Mouse (Mus musculus): ENCODE data around the gene Ddc.
A peak's percentile ranks its signal among the peaks of the same experiment; 100 is the strongest.

The Ddc gene

DNA sequence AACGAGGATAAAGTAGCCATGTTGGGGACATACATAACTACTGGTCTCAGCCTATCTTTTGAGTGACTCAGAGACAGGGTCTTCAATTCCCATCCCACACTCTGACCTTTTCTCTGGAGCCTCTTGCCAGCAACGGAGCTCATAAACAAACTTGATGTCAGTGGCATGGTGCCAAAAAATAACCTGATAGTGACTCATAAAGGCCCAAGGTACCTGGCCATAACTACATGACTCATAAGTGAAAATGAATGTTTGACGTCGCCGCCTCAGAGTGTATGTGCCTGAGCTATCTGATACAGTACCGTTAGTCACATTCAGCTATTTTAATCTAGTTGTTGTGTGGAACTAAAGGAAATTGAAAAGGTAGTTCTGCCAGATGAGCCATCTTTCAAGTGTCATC, 72.3 kb downstream of the Ddc start:
- no peak for DNase-seq (ENCODE audit: low read depth, low spot score)

GRCm38 (mm10) chr11:11824970-11825635, 72.8 kb downstream of the Ddc start:
- no peak for DNase-seq (ENCODE audit: low read depth, low spot score)

GRCm38 (mm10) chr11:11823980-11824911, 73.7 kb downstream of the Ddc start:
- DNase-seq (ENCODE audit: low read depth, low spot score), result no peak

DNA sequence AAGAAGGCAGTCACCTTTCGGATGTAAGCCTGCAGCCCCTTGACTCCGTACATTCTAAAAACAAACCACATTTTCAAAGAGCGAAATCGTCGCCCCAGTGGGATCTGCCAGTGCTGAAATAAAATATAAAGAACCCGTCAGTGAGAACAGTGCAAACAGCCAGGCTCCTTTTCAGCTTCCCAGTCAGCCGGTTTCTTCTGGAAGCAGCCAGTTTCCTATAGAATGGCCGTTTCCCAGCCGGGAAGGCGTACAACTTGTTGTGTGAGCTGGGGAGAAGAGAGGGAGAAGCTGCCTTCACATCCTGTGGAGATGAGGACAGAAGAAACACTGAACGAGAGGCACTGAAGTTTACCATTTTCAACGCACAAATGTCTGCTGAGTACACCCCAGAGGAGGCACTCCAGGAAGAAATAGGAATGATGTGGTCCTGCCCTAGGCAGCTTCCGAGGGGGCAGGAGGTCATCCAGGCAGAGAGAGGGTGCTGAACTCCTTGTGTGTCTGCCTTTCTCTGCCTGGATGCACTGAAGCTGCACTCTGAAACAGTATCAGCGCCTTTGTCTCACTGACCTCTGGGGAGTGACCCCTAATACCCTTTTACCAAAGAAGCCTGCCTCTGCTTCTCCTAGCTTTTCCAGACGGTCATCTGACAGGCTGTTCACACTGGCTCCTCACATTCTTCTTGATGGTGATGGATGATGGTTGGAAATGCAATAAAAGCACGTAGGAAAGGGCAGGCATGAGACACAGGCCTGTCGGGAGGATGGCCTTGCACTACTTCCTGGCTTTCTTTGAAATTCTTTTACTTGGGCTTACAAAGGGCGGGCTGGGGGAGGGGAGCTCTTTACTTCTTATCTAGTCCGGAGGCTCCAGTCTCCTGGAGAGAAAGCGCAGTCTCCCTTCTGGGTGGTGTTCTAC, 75.5 kb downstream of the Ddc start:
- peak; percentile 64 for DNase-seq (ENCODE audit: low read depth, low spot score)

- peak; percentile 94 for DNase-seq (ENCODE audit: low read depth, low spot score)
These were observed 76.5 kb downstream of the Ddc start for GRCm38 (mm10) chr11:11821387-11821975.

- DNase-seq (ENCODE audit: low read depth, low spot score), result no peak
These were observed 77.2 kb downstream of the Ddc start for GRCm38 (mm10) chr11:11820737-11821136.

DNA sequence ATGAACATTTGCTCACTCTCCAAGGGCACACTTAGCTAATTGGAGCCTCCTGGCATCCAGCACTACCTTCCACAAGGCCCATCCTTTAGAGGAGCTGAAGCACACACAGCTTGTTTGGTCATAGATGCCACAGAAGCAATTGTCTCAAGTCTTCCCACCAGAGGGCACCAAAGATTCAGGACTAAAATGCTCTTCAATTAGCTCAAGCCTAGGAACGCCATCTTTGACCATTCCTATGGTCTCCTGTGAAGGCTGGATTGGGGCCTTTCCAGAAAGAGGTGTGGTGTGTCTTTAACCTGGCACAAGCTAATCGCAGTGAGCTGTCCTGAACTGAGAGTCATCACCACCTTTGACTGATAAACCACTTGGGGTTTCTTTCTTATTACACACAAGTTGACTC, 77.7 kb downstream of the Ddc start:
- DNase-seq (ENCODE audit: low read depth, low spot score), result peak; percentile 92

DNA sequence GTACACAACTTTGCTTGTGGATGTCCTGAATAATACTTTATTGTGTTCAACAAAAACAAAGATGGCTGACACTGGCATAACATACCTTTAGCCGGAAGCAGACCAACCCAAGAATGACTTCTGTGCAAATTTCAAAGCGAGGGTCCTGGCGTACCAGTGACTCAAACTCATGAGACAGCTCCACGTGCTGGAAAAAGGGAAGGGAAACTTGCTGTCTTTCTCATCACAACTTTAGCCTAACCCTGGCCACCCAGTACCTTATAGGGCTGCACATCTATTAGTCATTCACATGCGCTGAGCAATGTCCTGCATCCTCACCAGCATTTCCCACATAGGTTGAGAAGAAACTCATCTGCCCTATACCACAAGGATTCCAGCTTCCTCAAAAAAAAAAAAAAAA, 78.7 kb downstream of the Ddc start:
- DNase-seq (ENCODE audit: low read depth, low spot score), result no peak

DNA sequence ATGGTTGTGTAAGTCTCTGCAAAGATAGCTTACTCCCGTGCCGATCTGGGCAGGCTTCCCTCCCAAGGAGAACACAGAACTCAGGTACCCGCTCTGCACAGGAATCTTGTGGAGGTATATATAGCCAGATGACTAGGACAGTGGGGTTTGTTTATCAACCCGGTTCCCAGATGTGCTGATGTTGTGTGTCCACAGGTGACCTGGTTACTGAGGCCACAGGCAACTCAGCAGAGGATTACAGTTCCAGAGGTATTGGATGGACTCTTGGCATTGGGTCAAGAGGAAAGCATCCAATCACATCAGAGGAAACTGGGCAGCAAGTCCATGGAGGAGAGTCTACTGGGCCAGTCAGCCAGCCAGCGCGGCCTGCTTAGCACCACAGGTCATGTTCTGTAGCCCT, 79.1 kb downstream of the Ddc start:
- DNase-seq (ENCODE audit: low read depth, low spot score), result no peak

DNA sequence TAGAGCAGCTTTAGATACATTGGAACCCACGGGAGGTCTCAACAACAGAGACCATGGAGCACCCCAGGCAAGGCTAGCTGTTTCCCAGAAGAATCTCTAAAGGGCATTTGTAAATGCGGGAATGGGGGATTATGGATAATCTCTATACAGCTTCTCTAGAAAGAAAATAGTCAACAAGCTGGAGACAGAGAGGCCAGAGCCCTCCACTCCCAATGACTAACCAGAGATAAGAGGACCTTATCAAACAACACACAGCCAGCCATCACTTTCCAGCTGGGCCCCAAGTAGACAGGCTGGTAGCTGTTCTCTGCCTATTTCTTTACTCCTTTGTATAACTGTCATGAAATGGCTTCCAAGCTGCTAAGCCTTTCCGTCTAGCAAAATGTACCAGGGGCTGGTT, 82.2 kb downstream of the Ddc start:
- DNase-seq (ENCODE audit: low read depth, low spot score), result no peak

- DNase-seq (ENCODE audit: low read depth, low spot score), result peak; percentile 84
These were observed 86.0 kb downstream of the Ddc start for GRCm38 (mm10) chr11:11811906-11812480.

DNA sequence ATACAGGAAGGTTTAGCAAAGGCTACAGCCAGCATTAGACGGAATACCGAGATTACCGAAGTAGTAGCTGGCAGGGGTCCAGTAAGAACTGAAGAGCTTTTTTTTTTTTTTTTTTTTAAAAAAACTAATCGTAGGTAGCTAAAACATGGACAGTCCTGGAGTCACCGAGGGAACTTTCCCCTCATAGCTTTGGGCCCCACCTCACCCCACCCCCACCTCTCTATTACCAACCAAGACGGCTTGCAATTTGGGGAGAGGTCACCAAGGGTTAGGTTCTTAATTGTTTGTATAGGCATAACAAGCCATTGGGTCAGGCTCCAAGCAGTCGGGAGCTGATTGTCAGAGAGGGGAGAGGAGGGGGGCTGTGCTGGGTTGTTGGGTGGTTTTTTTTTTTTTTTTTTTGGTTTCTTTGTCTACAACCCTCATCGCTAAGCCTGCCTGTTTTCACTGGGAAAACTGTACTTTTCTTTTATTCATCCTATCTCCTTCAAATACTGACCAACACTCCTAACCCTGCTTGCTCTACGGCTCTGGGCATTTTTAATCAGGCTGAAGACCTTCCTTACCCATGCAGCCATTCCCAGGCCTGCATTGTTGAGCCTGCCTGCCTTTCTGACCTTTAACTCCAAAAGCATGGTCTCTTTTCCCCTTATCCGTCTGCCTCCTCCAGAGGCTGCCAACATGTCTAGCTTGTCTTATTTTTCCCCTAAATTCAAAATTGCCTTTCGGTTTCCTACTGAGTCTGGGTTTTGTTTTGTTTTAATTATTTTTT, 88.4 kb downstream of the Ddc start:
- peak; percentile 56 for DNase-seq (ENCODE audit: low read depth, low spot score)

GRCm38 (mm10) chr11:11808820-11809403, 89.0 kb downstream of the Ddc start, which contains the start of gene Fignl1:
Gene Fignl1, minus strand, starts transcription at chr11:11808962.
- peak; percentile 98 for DNase-seq (ENCODE audit: low read depth, low spot score)

DNA sequence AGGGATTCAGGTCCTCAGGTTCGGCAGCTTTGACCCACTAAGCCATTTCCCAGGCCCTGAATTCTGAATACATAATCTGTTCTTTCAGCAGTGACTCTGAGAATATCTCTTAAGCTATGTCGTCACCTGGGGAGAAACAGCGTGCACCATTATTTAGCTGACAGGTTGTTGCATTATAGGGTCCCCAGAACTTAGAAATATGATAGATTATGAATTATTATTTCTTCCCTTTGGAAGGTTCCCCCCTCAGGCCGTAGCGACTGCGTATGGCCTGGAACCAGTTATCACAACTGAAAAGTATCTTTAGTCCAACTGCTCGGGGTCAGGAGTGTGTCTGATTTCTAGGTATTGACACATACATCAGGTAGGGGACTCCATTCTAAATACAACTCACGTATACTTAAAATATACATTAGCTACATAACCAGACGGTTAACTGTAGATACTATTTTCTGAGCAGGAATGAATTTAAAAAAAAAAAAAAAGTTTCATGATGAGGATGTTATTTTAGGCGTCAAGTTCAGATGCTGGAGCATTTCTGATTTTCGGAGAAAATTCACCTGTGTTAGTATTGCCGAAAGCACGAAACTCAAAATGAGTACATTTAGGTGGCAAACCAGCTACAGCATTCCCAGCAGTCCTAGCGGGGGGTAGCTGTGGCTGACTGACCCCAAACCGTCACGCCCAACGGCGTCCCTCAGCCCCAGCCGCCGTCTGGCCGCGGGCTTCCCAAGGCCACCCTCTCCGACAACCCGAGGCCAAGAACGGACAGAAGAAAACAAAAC, 89.7 kb downstream of the Ddc start:
- DNase-seq (ENCODE audit: low read depth, low spot score), result no peak

DNA sequence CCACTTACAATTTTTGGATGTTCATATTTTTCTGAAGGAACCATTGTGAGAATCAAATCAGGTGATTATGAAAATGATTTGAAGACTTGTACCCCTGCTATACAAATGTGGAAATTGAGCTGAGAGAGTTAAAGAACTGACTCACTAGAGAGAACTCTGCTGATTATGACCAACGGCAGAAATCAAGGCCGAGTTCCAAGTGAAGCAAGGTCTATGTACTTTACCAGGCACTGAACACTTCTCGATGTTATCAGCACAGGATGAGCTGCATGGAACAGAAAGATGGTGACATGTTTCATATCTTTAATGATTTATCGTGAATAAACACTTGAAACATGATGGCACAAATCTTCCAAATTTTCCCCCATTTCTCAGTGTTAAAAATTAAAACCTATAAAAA, 92.0 kb downstream of the Ddc start:
- DNase-seq (ENCODE audit: low read depth, low spot score), result no peak

GRCm38 (mm10) chr11:11804421-11804820, 93.5 kb downstream of the Ddc start:
- no peak for DNase-seq (ENCODE audit: low read depth, low spot score)

DNA sequence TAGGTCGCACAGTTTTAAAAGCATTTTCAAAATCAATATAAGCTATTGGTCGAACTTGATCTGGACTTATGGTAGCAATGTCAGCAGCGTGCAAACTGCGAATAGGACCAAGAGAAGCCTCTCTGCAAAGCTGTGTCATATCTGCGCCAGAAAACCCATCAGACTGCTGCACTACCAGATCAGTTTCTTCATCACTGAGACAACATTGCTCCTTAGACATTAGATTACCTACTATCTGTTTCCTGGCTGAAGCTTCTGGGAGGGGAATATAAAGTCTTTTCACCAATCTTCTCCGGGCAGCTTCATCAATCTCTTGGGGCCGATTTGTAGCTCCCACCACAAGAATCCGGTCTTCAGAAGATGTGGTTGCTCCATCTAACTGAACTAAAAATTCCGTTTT, 96.9 kb downstream of the Ddc start:
- no peak for DNase-seq (ENCODE audit: low read depth, low spot score)

DNA sequence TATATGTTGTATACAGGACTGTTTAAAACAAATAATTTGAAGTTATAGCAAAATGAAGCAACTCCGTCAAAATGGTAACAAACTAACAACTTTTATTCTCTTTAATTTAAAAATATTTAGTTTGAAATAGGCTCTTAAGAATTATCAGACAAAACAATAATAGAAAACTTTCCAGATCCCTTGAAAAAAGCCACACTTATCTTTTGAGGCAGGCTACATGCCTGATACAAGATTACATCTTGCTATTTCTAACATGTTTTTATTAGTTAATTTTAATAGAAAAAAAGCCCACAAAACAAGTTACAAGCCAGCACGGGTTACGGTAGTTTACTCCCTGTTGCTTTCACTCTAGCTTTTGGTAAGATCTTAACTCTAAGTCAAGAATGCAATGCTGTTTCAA, 97.6 kb downstream of the Ddc start:
- no peak for DNase-seq (ENCODE audit: low read depth, low spot score)

GRCm38 (mm10) chr11:11798690-11799089, 99.3 kb downstream of the Ddc start:
- DNase-seq (ENCODE audit: low read depth, low spot score), result no peak
